Mouse (Mus musculus): Measurements from ENCODE around the gene Edc3.

The Edc3 gene

DNA sequence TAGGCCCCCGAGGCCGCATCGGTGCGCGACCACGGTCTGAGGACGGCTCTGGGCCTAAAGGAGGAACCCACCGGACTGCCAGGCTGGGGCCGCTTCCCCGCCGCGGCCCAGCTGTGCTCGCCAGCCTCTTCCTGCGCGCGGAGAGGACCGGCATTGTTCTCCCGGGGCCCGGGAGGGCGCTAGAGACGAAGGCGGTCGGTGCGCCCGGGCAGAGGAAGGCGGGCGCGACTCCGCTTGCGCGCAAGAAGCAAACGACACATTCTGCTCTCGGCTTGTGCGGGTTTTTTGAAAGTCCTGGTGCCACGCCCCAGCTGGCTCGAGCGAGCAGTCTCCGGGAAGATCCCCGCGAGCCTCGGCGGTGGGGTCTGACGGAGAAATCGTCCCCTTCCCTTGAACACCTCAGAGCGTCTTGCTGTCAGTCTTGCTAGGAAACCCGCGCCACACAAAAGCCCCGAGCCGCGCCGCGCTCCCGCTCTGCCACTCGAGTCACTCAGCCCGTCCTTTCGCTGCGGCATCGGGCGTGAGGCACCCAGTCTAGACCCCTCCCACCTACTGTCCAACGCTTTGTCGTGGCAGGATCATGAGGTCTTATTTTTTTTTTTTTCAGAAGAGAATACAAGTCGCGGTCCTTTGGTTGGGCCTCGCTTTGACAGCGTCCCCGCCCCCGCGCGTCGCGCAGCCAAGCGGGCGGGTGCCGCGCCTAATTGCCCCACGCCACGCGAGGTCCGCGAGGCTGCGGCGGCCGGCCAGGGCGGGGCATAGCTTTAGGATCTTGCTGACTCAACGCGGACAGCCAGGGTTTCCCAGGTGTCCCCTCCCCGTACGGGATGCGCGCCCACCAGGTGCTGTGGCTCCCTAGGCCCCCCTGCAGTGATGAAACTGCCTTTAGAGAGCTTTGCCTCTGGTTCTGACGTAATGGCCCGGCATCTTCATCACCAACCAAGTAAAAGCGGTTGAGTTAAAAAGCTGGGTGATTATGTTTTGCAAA is 57.3 kb downstream of the Edc3 start, which contains the start of gene Clk3:
Clk3 (minus strand) TSS at position 497 of the 988 bp plus-strand sequence.
- no peak for TF ChIP-seq GATA4 (IDR thresholded peaks at IDR 0.05; ENCODE audit: insufficient replicate concordance, low read length)

- no peak for TF ChIP-seq GATA4 (IDR thresholded peaks at IDR 0.05; ENCODE audit: insufficient replicate concordance, low read length)
Measured at GRCm38 (mm10) chr9:57766431-57766830, 58.1 kb downstream of the Edc3 start.

DNA sequence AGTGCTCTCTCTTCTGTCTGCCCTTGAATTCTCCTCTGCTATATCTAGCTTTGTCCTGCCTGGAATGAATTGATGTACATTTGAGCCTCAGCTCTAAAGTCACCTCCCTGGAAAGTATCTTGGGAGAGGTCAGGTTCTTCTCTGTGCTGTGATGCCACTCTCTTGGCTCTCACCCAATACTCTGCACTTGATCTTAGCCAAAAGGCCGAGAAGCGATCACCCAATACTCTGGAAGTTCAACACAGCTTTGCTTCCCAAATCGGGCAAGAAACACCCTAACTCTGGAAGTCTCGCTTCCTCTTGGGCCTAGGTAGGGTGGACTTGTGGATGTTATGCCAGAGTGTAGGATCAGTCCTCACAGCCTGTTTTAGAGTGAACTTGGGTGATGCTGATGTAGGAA is 58.9 kb downstream of the Edc3 start:
- no peak for TF ChIP-seq GATA4 (IDR thresholded peaks at IDR 0.05; ENCODE audit: insufficient replicate concordance, low read length)

GRCm38 (mm10) chr9:57769539-57770069 is 61.3 kb downstream of the Edc3 start:
- TF ChIP-seq GATA4 (IDR thresholded peaks at IDR 0.05; ENCODE audit: insufficient replicate concordance, low read length): no peak

GRCm38 (mm10) chr9:57770214-57770613 is 61.9 kb downstream of the Edc3 start:
- no peak for TF ChIP-seq GATA4 (IDR thresholded peaks at IDR 0.05; ENCODE audit: insufficient replicate concordance, low read length)

DNA sequence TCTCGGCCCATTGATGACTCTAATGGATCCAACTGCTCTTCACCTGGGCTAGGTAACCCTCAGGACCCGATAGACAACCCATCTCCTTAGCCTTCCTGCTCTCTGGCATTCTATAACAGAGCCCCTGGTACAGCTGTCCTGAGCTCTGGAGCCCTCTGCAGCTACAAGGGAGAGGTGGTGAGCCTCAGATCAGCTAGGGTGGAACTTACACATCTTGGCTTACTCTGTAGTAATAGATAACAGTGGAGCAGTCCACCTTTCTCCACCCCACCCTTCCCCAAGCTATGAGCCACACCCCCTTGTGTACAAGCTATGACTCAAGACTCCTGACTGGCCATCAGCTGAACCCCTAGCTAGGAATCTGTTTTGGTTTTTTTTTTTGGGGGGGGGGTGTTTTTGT is 62.5 kb downstream of the Edc3 start:
- TF ChIP-seq GATA4 (IDR thresholded peaks at IDR 0.05; ENCODE audit: insufficient replicate concordance, low read length): no peak

- no peak for TF ChIP-seq GATA4 (IDR thresholded peaks at IDR 0.05; ENCODE audit: insufficient replicate concordance, low read length)
Measured at GRCm38 (mm10) chr9:57773754-57774153, 65.4 kb downstream of the Edc3 start.

- TF ChIP-seq GATA4 (IDR thresholded peaks at IDR 0.05; ENCODE audit: insufficient replicate concordance, low read length): no peak
Measured at GRCm38 (mm10) chr9:57774168-57774567, 65.8 kb downstream of the Edc3 start.

DNA sequence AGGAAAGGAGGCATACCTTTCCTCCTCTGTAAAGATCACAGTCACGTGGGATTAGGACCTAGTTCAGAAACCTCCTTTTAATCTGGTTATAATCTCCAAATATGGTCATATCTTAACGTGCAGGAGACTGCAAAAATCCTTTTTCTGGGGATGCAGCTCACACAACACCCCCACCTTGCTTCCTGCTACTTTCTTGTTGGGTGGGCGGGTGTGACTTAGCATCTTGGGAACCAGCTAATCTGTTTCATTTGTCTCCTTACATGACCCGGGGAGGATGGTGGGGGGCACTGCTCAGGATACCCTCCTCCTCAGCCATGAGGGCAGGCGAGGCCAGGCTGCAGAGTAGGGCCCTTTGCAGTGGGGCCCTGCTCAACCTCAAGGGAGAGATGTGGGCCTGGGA is 66.7 kb downstream of the Edc3 start:
- TF ChIP-seq GATA4 (IDR thresholded peaks at IDR 0.05; ENCODE audit: insufficient replicate concordance, low read length): no peak

- no peak for TF ChIP-seq GATA4 (IDR thresholded peaks at IDR 0.05; ENCODE audit: insufficient replicate concordance, low read length)
Measured at GRCm38 (mm10) chr9:57775736-57776135, 67.4 kb downstream of the Edc3 start.

DNA sequence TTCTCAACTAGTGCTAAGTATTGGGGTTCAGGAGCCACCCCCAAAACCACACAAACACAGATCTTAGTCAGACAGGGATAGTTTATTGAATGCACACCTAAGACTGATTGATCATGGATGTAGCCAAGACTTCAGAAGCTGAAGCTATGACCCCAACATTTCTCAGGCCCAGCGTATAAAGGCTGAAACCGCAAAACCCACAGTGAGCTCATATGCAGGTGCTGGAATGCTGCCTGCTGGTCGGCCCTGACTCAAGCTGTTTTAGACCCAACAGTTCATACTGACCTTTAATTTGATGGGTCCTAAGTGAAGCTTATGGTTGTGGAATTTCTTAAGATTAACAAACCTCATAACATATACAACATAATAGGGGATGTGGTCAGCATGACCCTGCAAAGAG is 74.3 kb downstream of the Edc3 start:
- no peak for TF ChIP-seq GATA4 (IDR thresholded peaks at IDR 0.05; ENCODE audit: insufficient replicate concordance, low read length)

GRCm38 (mm10) chr9:57789733-57790132 is 81.4 kb downstream of the Edc3 start:
- no peak for TF ChIP-seq GATA4 (IDR thresholded peaks at IDR 0.05; ENCODE audit: insufficient replicate concordance, low read length)

- TF ChIP-seq GATA4 (IDR thresholded peaks at IDR 0.05; ENCODE audit: insufficient replicate concordance, low read length): no peak
Measured at GRCm38 (mm10) chr9:57797456-57797855, 89.1 kb downstream of the Edc3 start.

GRCm38 (mm10) chr9:57798725-57799253 is 90.4 kb downstream of the Edc3 start:
- TF ChIP-seq GATA4 (IDR thresholded peaks at IDR 0.05; ENCODE audit: insufficient replicate concordance, low read length): no peak; the same call in 1 of the 2 replicates

DNA sequence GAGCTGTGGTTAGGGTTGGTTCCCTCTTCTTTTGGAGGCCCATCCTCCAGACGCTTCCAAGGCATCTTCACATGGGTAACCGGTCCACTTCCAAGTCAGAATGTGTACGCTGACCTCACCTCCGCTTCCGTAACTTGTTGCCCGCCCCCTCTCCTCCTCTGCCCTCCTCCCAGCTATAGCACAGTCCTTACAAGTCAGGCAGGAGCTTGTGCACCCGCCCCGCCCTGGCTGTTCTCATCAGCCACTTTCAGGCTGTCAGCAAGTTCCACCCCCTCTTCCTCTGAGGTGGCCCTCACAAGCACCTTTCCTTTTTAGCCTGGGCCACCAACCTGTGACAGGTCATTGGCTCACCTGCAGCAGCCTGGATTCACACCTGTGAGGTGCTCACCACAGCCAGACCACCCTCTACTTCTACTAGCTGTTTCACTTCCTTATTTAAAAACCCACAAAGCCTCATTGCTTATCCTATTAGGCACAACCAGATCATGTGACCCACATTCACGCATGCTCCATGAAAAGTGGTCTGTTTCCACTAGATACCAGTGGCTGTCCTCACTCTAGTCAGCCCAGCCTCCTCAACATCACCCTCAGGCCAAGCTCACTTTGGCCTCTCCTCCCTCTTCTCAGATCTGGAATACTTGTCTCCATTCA is 92.1 kb downstream of the Edc3 start:
- no peak for TF ChIP-seq GATA4 (IDR thresholded peaks at IDR 0.05; ENCODE audit: insufficient replicate concordance, low read length)

All from liver, adult (tissue).